Mouse (Mus musculus): ENCODE data around the gene Dntt.

DNA sequence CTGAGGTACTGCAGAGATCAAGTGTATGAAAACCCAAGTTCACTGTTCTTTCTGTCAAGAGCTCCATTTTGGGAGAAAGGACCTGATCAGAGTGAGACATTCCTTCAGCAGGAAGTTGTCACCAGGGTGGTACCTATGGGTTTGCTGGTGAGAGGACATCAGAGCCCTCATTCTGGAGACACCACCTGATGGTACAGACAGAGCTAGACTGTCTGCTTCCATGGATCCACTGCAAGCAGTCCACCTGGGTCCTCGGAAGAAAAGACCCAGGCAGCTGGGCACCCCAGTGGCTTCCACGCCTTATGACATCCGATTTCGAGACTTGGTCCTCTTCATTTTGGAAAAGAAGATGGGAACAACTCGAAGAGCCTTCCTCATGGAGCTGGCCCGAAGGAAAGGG, at the start of gene Dntt:
- TF ChIP-seq POLR2AphosphoS5 (IDR thresholded peaks at IDR 0.05; ENCODE audit: insufficient replicate concordance, low read depth, low read length) = no peak
- TF ChIP-seq CTCF (IDR thresholded peaks at IDR 0.05; ENCODE audit: low read depth, low read length) = no peak

Data from G1E (cell line).